Mouse (Mus musculus) stomach, postnatal 0 days (tissue): ENCODE measurements around the gene Lpar2. TPM values are rescaled to one million over a fixed set of nuclear protein-coding genes. Genes with fewer than 3 reads are reported as not detected.

Experiments used
- ATAC-seq: fragments of 200-750 bp; cut with Nextera tagmentation; 2 replicates; pipeline ENCODE4 v1.8.0; 2017; ENCODE audit not compliant: low FRiP score, low TSS enrichment
- DNase-seq: peaks from one replicate; pipeline ENCODE4 v3.0.0-alpha.2; 2016; ENCODE audit warnings: low spot score
- H3K27ac ChIP-seq: fragments of 300-500 bp; sonication (generic); replicated peaks from 2 replicates; pipeline ENCODE4 v1.5.1; 2014; ENCODE audit warnings: mild to moderate bottlenecking, control low read depth
- H3K27me3 ChIP-seq: fragments of 300-500 bp; sonication (generic); 2 replicates; pipeline ENCODE4 v1.6.1; 2014; ENCODE audit warnings: low read length; ENCODE audit not compliant: control insufficient read depth, insufficient read depth
- H3K36me3 ChIP-seq: fragments of 300-500 bp; sonication (generic); 2 replicates; pipeline ENCODE4 v1.6.1; 2014; ENCODE audit warnings: low read length, mixed read lengths; ENCODE audit not compliant: control insufficient read depth, insufficient read depth
- H3K4me1 ChIP-seq: fragments of 300-500 bp; sonication (generic); replicated peaks from 2 replicates; pipeline ENCODE4 v1.6.1; 2014; ENCODE audit warnings: antibody characterized with exemption; ENCODE audit not compliant: control insufficient read depth, insufficient read depth
- H3K4me2 ChIP-seq: fragments of 300-500 bp; sonication (generic); replicated peaks from 2 replicates; pipeline ENCODE4 v1.6.1; 2014; ENCODE audit warnings: low read depth, mild to moderate bottlenecking, control low read depth, moderate library complexity
- H3K4me3 ChIP-seq: fragments of 300-500 bp; sonication (generic); 2 replicates; pipeline ENCODE4 v1.5.1; 2014; ENCODE audit warnings: low read depth, low read length, control low read depth
- H3K9ac ChIP-seq: fragments of 300-500 bp; sonication (generic); 2 replicates; pipeline ENCODE4 v1.6.1; 2014; ENCODE audit warnings: mild to moderate bottlenecking, low read length, control low read depth, mixed read lengths
- H3K9me3 ChIP-seq: fragments of 300-500 bp; sonication (generic); 2 replicates; pipeline ENCODE4 v1.6.1; 2016; ENCODE audit warnings: low read length; ENCODE audit not compliant: control insufficient read depth
- CTCF ChIP-seq: IDR thresholded peaks from 2 replicates; pipeline ENCODE4 v1.5.1; 2016; ENCODE audit warnings: antibody characterized with exemption, low read depth, mild to moderate bottlenecking, moderate library complexity
- EP300 ChIP-seq: optimal IDR thresholded peaks from 2 replicates; pipeline ENCODE3; 2016; ENCODE audit warnings: antibody characterized with exemption
- WGBS: fragments of 180-500 bp; shearing (Covaris S2); extraction: QIAGEN DNeasy Blood & Tissue Kit; methylation state at CpG from one replicate; pipeline ENCODE4 v1.1.7; 2014; 5-methylcytosine and 5-hydroxymethylcytosine counted together
- polyA plus RNA-seq: library from polyadenylated mRNA; unstranded; fragments of >200 nt; fragmentation: Nextera tagmentation; extraction: Ambion mirVana; gene quantifications from 2 replicates; pipeline ENCODE4 v1.2.1, GENCODE M21; 2015

Lpar2 gene
- polyA plus RNA-seq, 1 experiment from 2014 or later: 0.24 TPM

- H3K9ac ChIP-seq: no peak overlapping the region
- peaks cover 39% of the 10 kb centered on the region for H3K36me3 ChIP-seq
- DNase-seq (no peak), ATAC-seq (no peak)
- H3K9me3 ChIP-seq: no peaks in the 10 kb centered on the region
- no peak for TF ChIP-seq CTCF
- H3K4me3 ChIP-seq: no peak overlapping the region
- no peak overlapping the region for H3K27ac ChIP-seq
- no peaks in the 10 kb centered on the region for H3K27me3 ChIP-seq
- 95% methylated on average over 6 of the region's 6 CpGs for WGBS
- H3K4me1 ChIP-seq: no peaks in the 10 kb centered on the region
- no peak overlapping the region for H3K4me2 ChIP-seq
Observed at GRCm38 (mm10) chr8:69794901-69795300, 27.3 kb upstream of the Lpar2 start.

- no peaks in the 10 kb centered on the region for H3K27me3 ChIP-seq
- no peak overlapping the region for H3K4me3 ChIP-seq
- ATAC-seq (no peak), DNase-seq (no peak)
- no peak for TF ChIP-seq CTCF
- WGBS: 95% methylated on average over 16 of the region's 16 CpGs
- no peak overlapping the region for H3K4me2 ChIP-seq
- peaks cover 54% of the 10 kb centered on the region for H3K36me3 ChIP-seq
- no peak overlapping the region for H3K27ac ChIP-seq
- H3K9ac ChIP-seq: no peak overlapping the region
- no peaks in the 10 kb centered on the region for H3K4me1 ChIP-seq
- no peaks in the 10 kb centered on the region for H3K9me3 ChIP-seq
Observed at GRCm38 (mm10) chr8:69796721-69797345, 25.4 kb upstream of the Lpar2 start.

- ATAC-seq: no peak
- no peak for TF ChIP-seq CTCF
- no peak for TF ChIP-seq EP300
- Histone ChIP-seq H3K4me2 (no peak overlapping the region), H3K4me1 (no peaks in the 10 kb centered on the region), H3K9me3 (no peaks in the 10 kb centered on the region), H3K27ac (no peak overlapping the region), H3K9ac (no peak overlapping the region), H3K27me3 (no peaks in the 10 kb centered on the region), H3K36me3 (peaks cover 63% of the 10 kb centered on the region), H3K4me3 (no peak overlapping the region)
- 97% methylated on average over 10 of the region's 10 CpGs for WGBS
- no peak for DNase-seq
Observed at GRCm38 (mm10) chr8:69797661-69798060, 24.6 kb upstream of the Lpar2 start.

- H3K36me3 ChIP-seq: peaks cover 69% of the 10 kb centered on the region
Observed at GRCm38 (mm10) chr8:69799261-69799660, 23.0 kb upstream of the Lpar2 start.

GRCm38 (mm10) chr8:69799946-69800345, 22.3 kb upstream of the Lpar2 start:
- DNase-seq (no peak), ATAC-seq (no peak)
- WGBS: 80% methylated on average over 5 of the region's 5 CpGs
- no peaks in the 10 kb centered on the region for H3K4me1 ChIP-seq
- H3K4me2 ChIP-seq: no peak overlapping the region
- no peak overlapping the region for H3K9ac ChIP-seq
- H3K27ac ChIP-seq: no peak overlapping the region
- H3K9me3 ChIP-seq: no peaks in the 10 kb centered on the region
- no peak for TF ChIP-seq EP300
- 0 out of 2 replicates have a peak, but pooled peaks have one; percentile 17 for TF ChIP-seq CTCF
- H3K27me3 ChIP-seq: no peaks in the 10 kb centered on the region
- H3K4me3 ChIP-seq: no peak overlapping the region
- peaks cover 67% of the 10 kb centered on the region for H3K36me3 ChIP-seq

More at GRCm38 (mm10) chr8:69799261-69799660, 23.0 kb upstream of the Lpar2 start:
- Histone ChIP-seq H3K9me3 (no peaks in the 10 kb centered on the region), H3K27ac (no peak overlapping the region), H3K27me3 (no peaks in the 10 kb centered on the region), H3K9ac (no peak overlapping the region), H3K4me3 (no peak overlapping the region), H3K4me1 (no peaks in the 10 kb centered on the region), H3K4me2 (no peak overlapping the region)
- WGBS: 89% methylated on average over 8 of the region's 8 CpGs
- ATAC-seq (no peak), DNase-seq (no peak)
- TF ChIP-seq EP300: no peak
- TF ChIP-seq CTCF: no peak

- 97% methylated on average over 4 of the region's 4 CpGs for WGBS
- no peak overlapping the region for H3K9ac ChIP-seq
Observed at GRCm38 (mm10) chr8:69801796-69802195, 20.4 kb upstream of the Lpar2 start.

More at GRCm38 (mm10) chr8:69801796-69802195, 20.4 kb upstream of the Lpar2 start:
- DNase-seq (no peak), ATAC-seq (no peak)
- Histone ChIP-seq H3K9me3 (no peaks in the 10 kb centered on the region), H3K36me3 (peaks cover 72% of the 10 kb centered on the region), H3K27ac (no peak overlapping the region), H3K27me3 (no peaks in the 10 kb centered on the region), H3K4me3 (no peak overlapping the region), H3K4me1 (no peaks in the 10 kb centered on the region), H3K4me2 (no peak overlapping the region)
- TF ChIP-seq EP300: no peak
- no peak for TF ChIP-seq CTCF
